Mouse (Mus musculus) cerebellum, adult 2 months (tissue): ENCODE measurements around the gene Gpr25.

Experiments used
- CTCF ChIP-seq: fragments of 200-500 bp; IDR thresholded peaks from 2 replicates; pipeline ENCODE4 v1.5.1; 2011; ENCODE audit warnings: low read depth, mild to moderate bottlenecking, control low read depth, low read length, moderate library complexity, borderline replicate concordance; ENCODE audit not compliant: insufficient read depth
- POLR2A ChIP-seq: fragments of 200-500 bp; IDR thresholded peaks from 2 replicates; pipeline ENCODE4 v1.6.1; 2011; ENCODE audit warnings: low read length, control low read depth, borderline replicate concordance; ENCODE audit not compliant: insufficient read depth

DNA sequence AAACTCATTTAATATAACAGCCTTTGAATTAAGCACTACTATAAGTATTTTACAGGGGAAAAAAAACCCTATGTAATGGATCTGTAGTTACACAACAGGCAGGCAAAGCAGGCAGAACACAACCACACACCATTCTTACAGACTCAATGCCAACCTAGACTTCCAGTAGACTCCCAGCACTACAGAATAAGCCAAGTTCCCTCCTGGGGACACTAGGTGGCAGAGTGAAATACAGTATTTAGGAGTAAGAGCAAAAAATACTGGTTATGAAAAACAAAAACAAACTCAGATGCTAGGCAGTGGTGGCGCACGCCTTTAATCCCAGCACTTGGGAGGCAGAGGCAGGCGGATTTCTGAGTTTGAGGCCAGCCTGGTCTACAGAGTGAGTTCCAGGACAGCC, 45.8 kb upstream of the Gpr25 start:
- TF ChIP-seq CTCF (peak; percentile 50; the same call in 1 of the 2 replicates), POLR2A (no peak)
